In the genomic region with DNA sequence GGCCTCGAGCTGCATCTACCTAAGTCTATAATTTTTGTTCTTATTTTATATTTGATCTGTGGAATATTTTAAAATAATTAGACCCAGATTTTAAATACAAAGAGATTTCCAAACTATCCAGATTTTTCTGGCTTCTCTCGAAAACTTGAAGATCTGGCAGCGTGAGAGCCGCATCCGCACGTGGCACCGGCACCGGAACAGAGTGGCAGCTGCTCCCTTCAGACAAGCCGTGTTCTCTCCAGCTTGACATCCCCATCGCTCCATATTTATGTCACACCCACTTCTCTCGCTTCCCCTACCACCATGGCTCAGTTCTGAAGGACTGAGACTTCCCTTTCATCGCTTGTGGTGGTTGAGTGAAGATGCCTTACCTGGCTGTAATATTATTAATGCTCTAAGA, we compare ENCODE assay signal across 17 mouse cellular contexts.
"Had no signal": no experiment of that assay in that cellular context is flagged by ENCODE, and none has a peak within 500 bp of the region (broad histone marks: within the 10 kb centered on the region; RNA-seq: fewer than 3 reads in every experiment).

No protein-coding gene starts in this region.

- H3K9me3 ChIP-seq: kidney, embryonic 15.5 days; liver, embryonic 13.5 days had no signal

- H3K27me3 ChIP-seq: kidney, embryonic 15.5 days; liver, embryonic 13.5 days had no signal

- H3K4me1 ChIP-seq: kidney, embryonic 15.5 days; liver, embryonic 13.5 days had no signal

- H3K27ac ChIP-seq: kidney, embryonic 15.5 days; left cerebral cortex, adult 2 months; liver, embryonic 13.5 days; macrophage; stomach, postnatal 0 days had no signal

- H3K9ac ChIP-seq: kidney, embryonic 15.5 days; liver, embryonic 13.5 days had no signal

- H3K4me2 ChIP-seq: kidney, embryonic 15.5 days; liver, embryonic 13.5 days; midbrain, embryonic 11.5 days had no signal

- DNase-seq: kidney, adult 8-10 months; kidney, postnatal 10 days; kidney, postnatal 36 days; liver, embryonic 13.5 days; lung, adult 2 months; lung, postnatal 14 days; midbrain, embryonic 14.5 days; right cerebral cortex, postnatal 14 days; right cerebral cortex, postnatal 4 days; thymus, adult 2 months; thymus, postnatal 14 days; thymus, postnatal 4 days had no signal

- H3K36me3 ChIP-seq: kidney, embryonic 15.5 days; liver, embryonic 13.5 days had no signal

- H3K4me3 ChIP-seq: kidney, embryonic 15.5 days; left cerebral cortex, adult 2 months; liver, embryonic 13.5 days had no signal
